Mouse (Mus musculus) layer of hippocampus, adult 9-11 months (tissue): Measurements from ENCODE around the gene Cacng7.
A peak's percentile ranks its signal among the peaks of the same experiment; 100 is the strongest.
"Not testable (repeated sequence)": the region's sequence is repeated elsewhere in the genome, so short reads cannot be mapped to it uniquely, and the experiment has no call there.

Source experiments
- DNase-seq: peaks from one replicate; pipeline ENCODE4 v3.0.0; 2022

Cacng7 gene

DNA sequence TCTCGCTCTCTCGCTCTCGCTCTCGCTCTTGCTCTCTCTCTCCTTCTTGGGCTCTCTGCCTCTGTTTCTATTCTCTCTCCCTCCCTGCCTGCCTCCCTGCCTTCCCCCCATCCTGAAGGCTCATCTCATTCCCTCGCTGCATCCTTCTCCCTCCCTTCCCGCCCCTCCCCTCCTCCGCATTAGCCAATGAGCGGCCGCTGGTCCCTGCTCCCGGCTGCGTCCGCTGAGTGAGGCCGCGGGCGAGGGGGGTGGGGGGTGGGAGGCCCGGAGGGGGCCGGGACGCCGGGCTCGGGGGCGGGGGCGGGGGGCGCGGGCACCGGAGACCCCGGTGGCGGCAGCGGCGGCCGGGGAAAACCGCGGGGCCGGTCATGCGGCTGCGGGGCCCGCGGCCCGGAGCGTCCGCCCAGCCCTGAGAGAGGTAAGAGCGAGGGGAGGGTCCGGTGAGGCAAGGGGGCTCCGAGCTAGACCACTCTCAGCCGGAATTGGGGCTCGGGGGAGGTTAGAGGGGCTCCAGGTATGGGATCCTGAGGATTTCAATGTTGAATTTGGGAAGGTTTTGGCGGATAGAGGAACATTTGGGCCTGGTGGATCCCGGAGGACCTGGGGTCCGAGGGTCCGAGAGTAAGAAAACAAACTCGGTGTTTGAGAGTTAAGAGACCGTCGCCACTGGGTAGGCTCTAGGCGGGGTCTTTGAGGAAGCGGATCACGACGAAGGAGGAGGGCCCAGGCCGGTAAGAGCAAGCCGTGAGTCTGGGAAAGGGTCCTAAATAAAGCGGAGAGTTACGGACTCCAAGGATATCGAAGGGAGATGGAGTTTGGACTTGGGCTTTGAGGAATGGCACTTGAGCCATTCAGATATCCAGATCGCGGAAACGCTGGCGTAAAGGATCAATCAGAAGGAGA is at the start of gene Cacng7:
Cacng7 (plus strand) TSS at position 337 of the 903 bp plus-strand sequence.
- peak; percentile 45 for DNase-seq

DNA sequence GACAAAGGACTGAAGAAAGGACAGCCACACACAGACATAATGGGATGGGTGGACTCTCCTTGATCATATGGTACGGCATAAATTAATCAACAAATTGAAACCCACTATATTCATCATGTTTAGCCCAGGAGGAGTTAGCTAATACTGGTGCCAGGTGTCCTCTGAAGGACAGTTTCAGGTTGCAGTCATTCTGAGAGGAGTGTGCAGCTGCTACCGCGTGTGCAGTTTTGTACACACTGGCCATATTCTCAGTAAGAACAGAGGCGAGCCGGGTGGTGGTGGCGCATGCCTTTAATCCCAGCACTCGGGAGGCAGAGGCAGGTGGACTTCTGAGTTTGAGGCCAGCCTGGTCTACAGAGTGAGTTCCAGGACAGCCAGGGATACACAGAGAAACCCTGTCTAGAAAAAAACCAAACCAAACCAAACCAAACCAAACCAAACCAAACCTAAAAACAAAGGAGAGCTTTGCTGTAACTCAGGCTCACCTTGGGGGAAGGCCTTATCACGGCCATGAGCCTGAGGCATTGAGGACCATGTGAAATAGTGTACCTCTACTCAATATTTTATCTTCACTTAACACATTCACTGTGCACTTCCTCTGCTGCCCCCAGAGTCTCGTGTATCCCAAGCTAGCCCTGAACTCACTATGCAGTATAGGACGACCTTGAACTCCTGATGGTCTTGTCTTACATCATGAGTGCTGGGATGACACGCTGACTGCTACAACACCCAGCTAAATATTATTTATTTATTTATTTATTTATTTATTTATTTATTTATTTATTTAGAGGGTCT is 49.5 kb upstream of the Cacng7 start:
- DNase-seq: no peak

DNA sequence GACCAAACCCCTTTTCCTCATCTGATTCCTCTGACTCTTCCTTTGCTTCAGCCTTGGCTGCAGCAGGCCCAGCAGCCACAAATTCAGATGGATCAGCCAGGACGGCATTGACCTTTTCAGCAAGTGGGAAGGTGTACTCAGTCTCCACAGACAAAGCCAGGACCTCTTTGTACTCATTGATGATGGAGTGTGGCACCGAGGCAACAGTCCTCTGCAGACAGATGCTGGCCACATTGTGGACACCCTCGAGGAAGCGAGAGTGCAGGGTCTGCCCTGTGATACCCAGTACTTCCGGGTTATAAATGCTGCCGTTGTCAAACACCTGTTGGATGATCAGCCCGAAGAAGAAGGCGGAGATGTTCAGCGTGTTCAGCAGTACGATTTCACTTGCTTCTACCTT is 48.2 kb upstream of the Cacng7 start:
- DNase-seq: no peak

DNA sequence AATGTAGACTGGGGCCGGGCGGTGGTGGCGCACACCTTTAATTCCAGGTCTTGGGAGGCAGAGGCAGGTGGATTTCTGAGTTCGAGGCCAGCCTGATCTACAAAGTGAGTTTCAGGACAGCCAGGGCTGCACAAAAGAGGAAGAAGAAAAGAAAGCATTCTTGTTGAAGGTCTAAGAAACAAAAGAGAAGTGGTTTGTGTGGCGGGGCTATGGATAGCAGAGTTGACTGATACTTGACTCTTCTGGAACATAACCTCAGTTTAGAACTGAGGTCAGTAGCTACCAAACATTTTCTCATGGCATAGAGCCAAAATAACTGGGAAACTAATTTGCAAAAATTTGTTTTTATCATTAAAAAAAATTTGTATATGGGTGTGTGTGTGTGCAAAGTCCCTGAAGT is 46.7 kb upstream of the Cacng7 start:
- no peak for DNase-seq

DNA sequence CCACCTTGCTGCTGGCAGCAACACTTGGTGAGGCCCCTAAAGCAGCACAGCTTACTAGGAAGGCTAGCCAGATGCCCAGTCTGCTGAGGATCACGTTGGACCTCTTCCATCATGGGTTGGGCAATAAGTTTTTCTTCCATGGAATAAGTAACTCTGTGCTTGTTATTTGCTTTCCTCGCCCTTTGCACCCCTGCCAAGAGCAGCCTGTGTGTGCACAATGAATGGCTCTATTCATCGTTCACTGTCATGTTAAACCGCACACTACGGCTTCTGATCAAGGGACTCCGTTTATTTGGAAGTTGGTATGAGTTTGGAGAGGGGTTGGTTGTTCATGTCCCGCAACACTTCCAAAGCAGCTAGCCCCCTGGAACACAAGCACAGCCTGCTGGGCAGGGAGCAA is 45.6 kb upstream of the Cacng7 start:
- no peak for DNase-seq

DNA sequence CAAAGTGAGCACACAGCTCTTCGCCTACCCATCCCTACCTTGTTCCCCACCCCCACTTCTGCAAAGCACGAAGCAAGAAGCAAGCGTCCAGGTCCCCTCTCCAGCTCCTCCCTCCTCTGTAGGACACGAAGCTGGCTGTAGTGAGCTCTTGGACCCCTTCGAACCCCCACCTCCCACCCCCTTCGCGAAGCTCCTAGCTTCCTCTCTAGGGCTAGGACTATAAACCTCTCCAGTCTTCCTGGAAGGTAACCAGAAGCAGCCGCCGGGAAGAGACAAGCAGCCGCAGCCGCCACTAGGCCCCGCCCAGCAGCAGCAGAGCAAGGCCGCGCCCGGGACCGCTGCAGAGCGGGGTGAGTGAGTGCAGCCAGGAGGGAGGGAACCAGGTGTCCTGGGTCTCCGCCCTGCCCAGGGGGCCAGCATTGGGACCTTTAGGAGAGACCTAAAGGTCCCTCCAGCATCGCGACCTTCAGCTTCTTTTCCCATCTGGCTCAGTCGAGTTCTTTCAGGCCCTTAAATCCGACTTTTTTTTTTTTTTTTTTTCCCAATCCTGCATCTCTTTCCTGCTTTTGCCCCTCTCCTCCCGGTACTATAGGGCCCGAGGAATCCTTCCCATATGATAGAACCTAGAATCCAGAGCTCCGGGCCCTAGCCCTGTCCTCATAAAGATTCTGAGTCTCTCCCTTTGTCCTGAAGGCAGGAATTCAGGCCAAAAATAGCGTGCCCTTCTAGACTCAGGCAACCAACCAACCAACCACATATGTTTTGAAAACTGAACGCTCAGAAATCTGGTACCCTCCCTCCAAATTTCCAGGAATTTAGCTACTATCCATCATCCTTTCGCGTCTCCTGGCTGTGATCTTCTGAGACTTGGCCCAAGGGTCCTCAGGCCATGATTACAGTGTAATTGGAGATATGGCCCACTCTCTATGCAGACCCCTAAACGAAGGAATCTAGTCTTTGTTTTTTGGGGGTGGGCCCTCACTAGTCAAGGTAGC is 43.5 kb upstream of the Cacng7 start, which contains the start of the genes Myadm and Prkcg:
Myadm (plus strand) TSS at position 105 of the 995 bp plus-strand sequence.
Prkcg (plus strand) TSS at position 204 of the 995 bp plus-strand sequence.
- peak; percentile 79 for DNase-seq

DNA sequence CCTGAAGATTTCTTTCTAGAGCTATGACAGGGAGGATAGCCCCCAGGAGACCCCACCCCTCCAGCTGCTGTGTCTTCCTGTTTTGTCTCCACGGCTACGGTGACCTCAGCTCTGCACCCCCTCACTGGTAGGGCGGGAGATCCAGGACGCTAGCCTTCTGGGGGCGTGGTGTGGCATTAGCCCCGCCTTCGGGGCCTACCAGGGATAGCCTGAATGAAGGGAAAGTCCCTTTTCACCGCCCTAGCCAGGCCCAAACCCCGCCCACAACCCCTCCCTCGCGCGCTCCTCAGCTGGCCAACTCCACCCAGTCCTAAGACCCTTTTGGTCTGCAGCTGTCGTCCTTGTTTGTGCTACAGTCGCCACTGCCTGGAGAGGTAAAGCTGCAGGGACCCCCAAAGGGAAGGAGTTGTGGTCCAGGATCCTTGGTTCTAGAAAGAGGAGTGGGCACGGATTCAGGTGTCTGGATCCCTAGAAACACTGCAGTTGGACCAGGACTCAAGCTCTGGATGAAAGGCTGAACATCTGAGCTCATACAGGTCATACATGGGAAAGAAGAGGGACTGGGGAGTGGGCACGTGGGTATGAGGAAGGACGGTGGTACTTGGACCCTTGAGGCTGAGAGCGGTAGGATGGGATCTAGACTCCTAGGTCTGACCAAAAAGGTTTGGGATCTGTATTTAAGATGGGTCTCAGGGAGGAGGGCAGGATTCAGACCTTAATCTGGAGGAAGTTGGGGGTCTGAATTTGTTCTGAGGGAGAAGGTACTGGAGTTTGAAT is 42.3 kb upstream of the Cacng7 start:
- peak; percentile 96 for DNase-seq

DNA sequence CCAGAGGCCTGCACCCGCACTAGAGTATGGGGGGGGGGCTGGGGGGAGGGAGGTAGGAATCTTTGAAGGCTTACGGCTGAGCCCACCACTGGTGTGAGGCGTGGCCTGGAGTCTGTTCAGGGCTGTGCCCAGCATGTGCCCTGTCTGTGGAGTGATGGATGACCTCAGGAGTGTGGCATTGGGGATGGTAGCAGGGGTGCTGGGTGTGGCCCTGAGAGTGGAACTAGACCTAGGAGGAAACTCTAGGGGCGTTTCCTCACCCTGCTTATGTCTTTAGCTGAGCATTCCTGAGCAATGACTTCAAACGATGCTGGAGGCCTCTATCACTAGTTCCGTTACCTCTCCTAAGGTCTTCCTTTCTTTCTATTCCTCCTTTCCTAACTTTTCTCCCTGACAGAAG is 41.6 kb upstream of the Cacng7 start:
- DNase-seq: no peak

DNA sequence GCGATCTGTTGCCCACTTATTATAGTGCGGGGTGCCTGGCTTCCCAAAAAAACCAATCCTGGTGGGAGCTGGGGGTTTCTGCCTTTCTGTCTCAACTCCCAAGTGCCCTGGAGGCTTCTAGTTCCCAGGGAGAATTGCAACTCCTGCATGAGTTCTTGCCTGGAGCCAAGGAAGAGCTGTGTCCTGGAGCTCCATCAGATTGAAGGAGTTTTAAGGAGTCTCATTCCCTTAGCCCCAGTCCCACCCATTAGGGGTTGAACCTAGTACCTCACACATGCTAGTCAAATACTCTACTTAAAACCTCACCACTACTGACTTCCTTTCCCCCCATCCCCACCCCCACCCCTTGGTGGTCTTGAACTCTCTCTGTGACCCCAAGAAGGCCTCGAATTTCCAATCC is 41.0 kb upstream of the Cacng7 start:
- DNase-seq: no peak

DNA sequence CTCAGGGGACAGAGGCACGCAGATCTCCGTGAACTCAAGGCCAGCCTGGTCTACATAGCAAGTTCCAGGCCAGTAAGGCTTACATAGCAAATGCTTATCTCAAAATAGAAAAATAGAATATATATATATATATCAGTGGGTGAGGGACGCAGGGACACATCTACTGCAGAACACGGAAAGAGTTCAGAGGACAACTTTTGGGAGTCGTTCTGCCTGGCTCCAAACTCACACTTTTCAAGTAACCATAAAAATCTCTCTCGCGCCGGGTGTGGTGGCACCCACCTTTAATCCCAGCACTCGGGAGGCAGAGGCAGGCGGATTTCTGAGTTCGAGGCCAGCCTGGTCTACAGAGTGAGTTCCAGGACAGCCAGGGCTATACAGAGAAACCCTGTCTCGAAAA is 40.5 kb upstream of the Cacng7 start:
- DNase-seq: not testable (repeated sequence)

DNA sequence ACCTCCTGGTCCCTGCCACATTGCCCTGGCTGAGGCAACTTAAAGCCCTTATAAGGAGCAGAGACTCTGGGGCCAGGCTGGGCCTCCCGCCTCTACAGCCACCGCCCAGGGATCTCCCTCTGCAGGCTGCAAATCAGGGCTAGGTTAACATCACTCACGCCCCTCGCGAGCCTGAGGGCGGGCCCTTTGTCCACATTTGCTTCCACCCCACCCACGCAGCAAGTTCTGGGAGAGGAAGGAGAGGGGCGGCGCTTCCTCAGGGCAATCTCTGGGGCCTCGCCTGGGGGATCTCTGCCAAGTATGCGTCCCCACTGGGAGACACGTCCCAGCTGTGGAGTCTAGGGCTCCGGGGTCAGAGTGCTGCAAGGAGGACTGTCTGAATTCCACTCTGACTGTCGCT is 40.0 kb upstream of the Cacng7 start:
- peak; percentile 77 for DNase-seq

DNA sequence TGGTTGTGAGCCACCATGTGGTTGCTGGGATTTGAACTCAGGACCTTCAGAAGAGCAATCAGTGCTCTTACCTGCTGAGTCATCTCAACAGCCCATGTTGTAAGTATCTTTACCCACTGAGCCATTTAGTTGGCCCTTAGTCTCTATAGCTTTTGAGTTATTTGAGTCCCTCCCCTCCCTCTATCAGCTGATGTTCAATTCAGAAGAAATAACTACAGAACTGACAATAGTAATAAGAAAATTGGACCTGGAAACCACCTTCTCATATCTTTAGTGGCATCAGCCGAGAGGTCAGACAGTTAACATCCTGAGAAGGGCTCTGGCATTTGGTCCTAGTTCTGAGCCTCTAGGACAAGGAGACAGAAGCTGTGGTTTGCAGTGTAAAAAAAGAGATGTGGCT is 38.0 kb upstream of the Cacng7 start:
- DNase-seq: no peak

DNA sequence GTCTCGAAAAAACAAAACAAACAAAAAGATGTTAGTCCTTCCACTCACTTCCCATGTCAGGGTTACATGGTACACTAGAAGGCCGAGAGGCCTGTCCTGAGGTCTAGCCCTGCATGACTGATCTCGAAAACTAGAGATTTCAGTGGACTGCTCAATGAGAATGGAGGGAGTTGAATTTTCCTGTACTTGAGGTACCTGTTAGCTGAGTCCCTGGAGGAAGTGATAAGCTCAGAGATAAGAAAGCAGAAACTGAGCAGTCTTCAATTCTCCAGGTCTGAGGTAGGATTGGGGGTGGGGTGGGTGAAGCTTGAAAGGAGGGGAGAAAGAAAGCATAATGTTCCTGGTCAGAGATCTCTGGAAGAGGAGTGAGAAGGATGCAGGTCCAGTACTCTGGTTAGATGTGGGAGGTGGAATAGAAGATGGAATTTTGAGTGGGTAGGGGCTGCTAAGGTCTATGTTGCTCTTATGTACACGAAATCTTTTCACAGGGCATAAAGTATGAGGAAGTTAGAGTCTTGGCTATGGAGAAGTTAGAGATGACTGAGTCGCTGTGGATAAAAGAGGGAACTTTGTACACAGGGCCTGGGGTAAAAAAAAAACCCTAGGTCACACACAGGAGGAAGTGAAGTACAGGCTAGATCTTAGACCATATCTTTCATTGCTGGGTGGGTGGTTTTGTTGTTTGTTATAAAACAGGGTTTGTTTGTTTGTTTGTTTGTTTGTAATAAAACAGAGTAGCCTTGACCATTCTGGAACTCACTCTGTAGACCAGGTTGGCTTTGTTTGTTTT is 37.2 kb upstream of the Cacng7 start:
- DNase-seq: no peak

DNA sequence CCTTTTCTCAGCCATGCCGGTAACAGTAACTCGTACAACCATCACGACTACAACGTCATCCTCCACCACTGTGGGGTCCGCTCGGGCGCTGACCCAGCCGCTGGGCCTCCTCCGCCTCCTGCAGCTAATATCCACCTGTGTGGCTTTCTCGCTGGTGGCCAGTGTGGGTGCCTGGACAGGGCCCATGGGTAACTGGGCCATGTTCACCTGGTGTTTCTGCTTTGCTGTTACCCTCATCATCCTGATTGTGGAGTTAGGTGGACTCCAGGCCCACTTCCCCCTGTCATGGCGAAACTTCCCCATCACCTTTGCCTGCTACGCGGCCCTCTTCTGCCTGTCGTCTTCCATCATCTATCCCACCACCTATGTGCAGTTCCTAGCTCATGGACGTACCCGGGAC is 36.0 kb upstream of the Cacng7 start:
- DNase-seq: no peak

DNA sequence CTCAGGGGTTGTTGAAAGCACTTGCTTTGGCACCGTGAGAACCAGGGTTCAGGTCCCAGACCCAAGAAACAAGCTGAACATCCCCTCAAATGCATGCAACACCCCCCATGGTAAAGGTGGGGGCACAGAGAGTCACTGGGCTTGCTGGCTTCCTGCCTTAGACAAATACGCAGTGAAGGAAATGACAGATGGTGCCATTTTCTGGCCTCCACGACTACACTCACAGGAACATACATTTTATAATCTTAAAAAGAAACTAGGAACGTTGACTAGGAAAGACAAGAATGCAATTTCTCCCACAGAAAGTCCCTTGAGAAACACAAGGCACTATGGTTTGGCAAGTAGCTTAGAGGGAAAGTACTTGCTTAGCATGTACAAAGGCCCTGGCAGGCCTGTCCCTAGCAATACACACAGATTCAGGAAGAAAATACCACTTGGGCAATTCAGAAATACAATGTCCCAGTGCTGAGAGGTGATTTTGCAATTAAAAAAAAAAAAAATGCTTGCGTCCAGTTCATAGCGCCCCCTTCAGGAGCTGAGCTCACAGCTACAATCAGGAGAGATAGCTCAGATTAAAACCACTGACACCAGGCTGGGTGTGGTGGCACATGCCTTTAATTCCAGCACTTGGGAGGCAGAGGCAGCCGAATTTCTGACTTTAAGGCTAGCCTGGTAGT is 32.7 kb upstream of the Cacng7 start:
- DNase-seq: no peak

DNA sequence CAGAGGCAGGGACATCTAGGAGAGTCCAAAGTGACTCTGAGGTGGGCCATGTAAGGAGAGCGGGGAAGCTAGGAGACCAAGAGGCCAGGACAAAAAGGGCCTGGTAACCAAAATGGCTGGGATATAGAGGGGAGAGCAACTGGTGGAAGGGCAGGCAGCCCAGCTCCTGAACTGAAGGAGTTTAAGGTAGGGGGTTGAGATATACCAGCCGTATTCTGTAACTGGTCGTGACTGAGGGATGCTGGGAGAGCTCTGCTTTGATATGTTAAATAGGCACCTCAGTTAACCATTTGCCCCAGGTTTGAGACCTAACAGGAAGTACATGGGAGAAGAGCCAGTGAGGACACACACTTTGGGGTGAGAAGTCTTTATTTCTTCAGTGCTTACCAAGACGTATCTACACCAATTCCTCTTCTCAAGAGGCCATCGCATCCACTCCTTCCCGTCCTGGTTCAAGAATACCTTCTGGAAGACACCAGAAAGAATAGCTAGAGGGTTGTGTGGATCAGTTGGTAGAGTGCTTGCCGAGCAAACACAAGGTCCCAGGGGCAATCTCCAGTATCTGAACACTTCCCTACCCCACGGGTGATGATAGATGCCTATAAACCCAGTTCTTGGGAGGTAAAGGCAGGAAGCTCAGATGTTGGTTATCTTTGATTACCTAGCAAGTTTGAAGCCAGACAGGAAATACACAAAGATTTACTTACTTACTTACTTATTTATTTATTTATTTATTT is 31.7 kb upstream of the Cacng7 start:
- DNase-seq: no peak

DNA sequence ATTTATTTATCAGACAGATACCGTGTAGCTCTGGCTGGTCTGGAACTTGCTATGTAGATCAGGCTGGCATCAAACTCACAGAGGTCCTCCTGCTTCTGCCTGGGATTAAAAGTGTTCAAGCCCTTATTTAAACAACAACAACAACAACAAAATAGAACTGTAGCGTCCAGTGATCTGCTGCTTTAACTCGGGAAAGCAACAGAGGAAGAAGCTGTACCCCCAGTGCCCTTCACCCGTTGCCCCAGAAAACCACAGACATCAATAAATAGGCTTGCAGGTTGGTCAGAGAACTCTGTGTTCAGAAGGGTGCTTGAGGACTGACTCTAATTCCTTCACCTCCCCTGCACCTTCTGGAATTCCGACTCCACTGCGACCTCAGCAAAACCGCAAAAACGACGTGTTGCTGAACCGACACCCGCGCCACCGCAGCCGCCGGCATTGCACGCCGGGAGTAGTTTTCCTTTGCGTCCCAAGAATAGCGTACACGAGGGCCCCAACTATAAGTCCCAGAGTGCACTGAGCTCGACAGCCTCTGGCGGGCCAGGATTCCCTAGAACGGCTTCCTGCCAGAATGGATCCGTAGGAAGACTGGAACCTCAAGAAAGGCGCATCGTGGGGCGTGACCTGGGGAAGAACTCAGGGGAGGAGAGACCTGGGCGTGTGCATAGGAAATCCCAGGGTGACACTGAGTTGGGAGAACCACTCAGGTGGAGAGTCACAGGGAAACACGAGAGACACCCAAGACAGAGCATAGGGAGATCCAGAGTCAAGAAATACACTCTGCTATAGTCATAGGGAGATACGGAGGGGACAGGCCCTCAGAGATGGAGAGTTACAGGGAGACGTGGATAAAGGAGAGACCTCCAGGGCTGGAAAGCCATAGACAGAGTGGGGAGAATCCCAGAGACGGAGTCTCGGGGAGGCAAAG is 30.9 kb upstream of the Cacng7 start:
- no peak for DNase-seq

DNA sequence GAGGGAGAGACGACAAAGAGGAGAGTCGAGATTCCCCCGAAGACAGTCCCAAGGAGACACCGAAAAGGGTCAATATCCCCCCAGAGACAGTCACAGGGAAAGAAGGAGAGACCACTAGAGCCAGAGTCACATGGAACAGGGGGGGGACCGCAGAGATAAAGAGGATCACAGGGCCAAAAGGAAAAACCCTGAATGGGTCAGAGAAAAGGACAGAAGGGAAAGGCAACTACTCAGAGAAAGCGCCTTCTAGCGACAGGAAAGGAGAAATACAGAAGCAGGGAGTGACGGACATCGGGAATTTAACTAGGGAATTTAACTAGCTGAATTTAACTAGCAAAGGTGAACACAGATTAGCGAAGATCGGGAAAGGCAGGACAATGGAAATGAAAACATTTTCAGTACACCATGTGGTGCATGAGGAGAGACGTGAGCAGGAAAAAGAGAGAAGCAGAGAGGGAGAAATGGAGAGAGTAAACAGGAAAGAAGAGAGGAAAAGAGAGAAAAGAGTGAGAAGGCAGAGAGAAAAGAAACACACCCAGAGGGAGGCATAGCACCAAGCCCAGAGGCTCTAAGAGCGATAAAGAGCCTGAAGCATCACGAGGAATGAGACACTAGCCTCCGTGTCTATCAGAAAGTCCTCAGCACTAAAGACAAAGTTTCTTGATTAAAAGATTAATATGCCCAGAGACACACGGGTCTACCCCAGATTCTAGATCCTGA is 30.0 kb upstream of the Cacng7 start:
- no peak for DNase-seq
